10 mouse cellular contexts compared by ENCODE assay signal in genomic region chr1:121490241-121490640, GRCm38 (mm10). TPM values are rescaled to one million over a fixed set of nuclear protein-coding genes. Genes with fewer than 3 reads are reported as not detected.
DNase-seq lines count a peak whose midpoint lies in the region; ATAC-seq and TF ChIP-seq lines count a peak whose summit lies in the region.
"Had no signal": no experiment of that assay in that cellular context is flagged by ENCODE, and none has a peak within 500 bp of the region (broad histone marks: within the 10 kb centered on the region; RNA-seq: fewer than 3 reads in every experiment).

No protein-coding gene starts in this region.

- no peaks in the 10 kb centered on the region for H3K4me1 ChIP-seq in testis, adult 2 months (ENCODE audit: control insufficient read depth, insufficient read depth, low read length)
- H3K4me1 ChIP-seq in neural tube, embryonic 12.5 days, result no peaks in the 10 kb centered on the region

- H3K27me3 ChIP-seq in testis, adult 2 months (ENCODE audit: control insufficient read depth, insufficient read depth, low read length), result no peaks in the 10 kb centered on the region
- H3K27me3 ChIP-seq in neural tube, embryonic 12.5 days (replicated peaks), result no peaks in the 10 kb centered on the region

- H3K4me3 ChIP-seq in testis, adult 2 months (ENCODE audit: control insufficient read depth, low read depth, low read length), result no peak overlapping the region
- no peak overlapping the region for H3K4me3 ChIP-seq in neural tube, embryonic 12.5 days
- H3K4me3 ChIP-seq: myocyte had no signal

- peak; percentile 12 to 45 for DNase-seq in cerebellum, postnatal 14 days
- DNase-seq in cerebellum, adult 9-11 months, result no peak
- DNase-seq in testis, postnatal 14 days (ENCODE audit: low spot score), result no peak
- DNase-seq in frontal cortex, postnatal 36 days (ENCODE audit: low spot score in 2 of 2), result peak; percentile 8 to 24
- peak; percentile 30 to 37 for DNase-seq in layer of hippocampus, postnatal 36 days
- DNase-seq in heart, adult 18-20 months, result no peak

- no peak overlapping the region for H3K9ac ChIP-seq in neural tube, embryonic 12.5 days

- no peak for TF ChIP-seq POLR2A in testis, adult 2 months (IDR thresholded peaks at IDR 0.05; ENCODE audit: control insufficient read depth, low read depth, low read length)

- H3K4me2 ChIP-seq in neural tube, embryonic 12.5 days (replicated peaks), result no peak overlapping the region

- no peaks in the 10 kb centered on the region for H3K36me3 ChIP-seq in testis, adult 2 months (ENCODE audit: control insufficient read depth, insufficient read depth, low read length)
- peaks cover 45% of the 10 kb centered on the region for H3K36me3 ChIP-seq in neural tube, embryonic 12.5 days

- H3K27ac ChIP-seq in testis, adult 2 months (ENCODE audit: control insufficient read depth, insufficient read depth, low read depth, low read length), result no peak overlapping the region
- no peak overlapping the region for H3K27ac ChIP-seq in neural tube, embryonic 12.5 days

- TF ChIP-seq CTCF in testis, adult 2 months (IDR thresholded peaks at IDR 0.05; ENCODE audit: control insufficient read depth, insufficient read depth, insufficient replicate concordance, low read depth, low read length), result peak; percentile 25; the same call in 1 of the 2 replicates

- WGBS in neural tube, embryonic 12.5 days, result 37% methylated on average over 5 of the region's 5 CpGs

- no peaks in the 10 kb centered on the region for H3K9me3 ChIP-seq in neural tube, embryonic 12.5 days

- ATAC-seq in neural tube, embryonic 12.5 days (ENCODE audit: low FRiP score, low read depth), result 0 out of 2 replicates have a peak, but pooled peaks have one; percentile 57

RNA-seq across cellular contexts. Expression of gene Htr5b, which starts 38.0 kb away (rescaled TPM):
- 6.7 and 7.7 TPM in 2 replicates for polyA plus RNA-seq in testis, adult 2 months (2012; rRNA removed)
- 1 to 10 TPM; 8.7 to 9.8 TPM for total RNA-seq in layer of hippocampus, postnatal 36 days (2021)
- 0.13 and 0.20 TPM in 2 replicates for polyA plus RNA-seq in neural tube, embryonic 12.5 days (2016; fragmentation: Nextera tagmentation; extraction: Ambion mirVana)
- total RNA-seq in heart, adult 18-20 months (2021), result not detected
- polyA plus RNA-seq: heart, embryonic 14.5 days; myocyte had no signal

RNA-seq across cellular contexts. Expression of gene Ccdc93, which starts 59.4 kb away (rescaled TPM):
- 5.2 and 5.8 TPM in 2 replicates for polyA plus RNA-seq in testis, adult 2 months (2012; rRNA removed)
- 10 to 100 TPM; 32.7 to 35.9 TPM for total RNA-seq in layer of hippocampus, postnatal 36 days (2021)
- 12.0 and 12.2 TPM in 2 replicates for polyA plus RNA-seq in neural tube, embryonic 12.5 days (2016; fragmentation: Nextera tagmentation; extraction: Ambion mirVana)
- 10 to 100 TPM; 14.5 to 15.0 TPM for total RNA-seq in heart, adult 18-20 months (2021)

Comparison
In these comparisons a context has a peak if more than half of its experiments do, and no peak if none do; other contexts are left out.
1. DNase-seq: peak in cerebellum, postnatal 14 days (2 of 2), frontal cortex, postnatal 36 days (2 of 2) and layer of hippocampus, postnatal 36 days (2 of 2); none in cerebellum, adult 9-11 months (single experiment), testis, postnatal 14 days (single experiment) and heart, adult 18-20 months (0 of 2).
2. RNA of gene Htr5b, which starts 38.0 kb away (total RNA-seq): 8.7 to 9.8 TPM in layer of hippocampus, postnatal 36 days; not detected in heart, adult 18-20 months; every median in the first group is over 4 times any median in the second.